Mouse (Mus musculus) embryonic facial prominence, embryonic 14.5 days (tissue): ENCODE data around the gene Adm2. TPM values are rescaled to one million over a fixed set of nuclear protein-coding genes. Genes with fewer than 3 reads are reported as not detected.
A peak's percentile ranks its signal among the peaks of the same experiment; 100 is the strongest.

ENCODE experiments used
- ATAC-seq: fragments of 200-750 bp; cut with Nextera tagmentation; 2 replicates; pipeline ENCODE4 v1.8.0; 2017; ENCODE audit warnings: low read depth, moderate number of reproducible peaks, moderate TSS enrichment
- DNase-seq: peaks from one replicate; pipeline ENCODE4 v3.0.0-alpha.2; 2015; ENCODE audit warnings: low spot score
- H3K27ac ChIP-seq: fragments of 300-500 bp; sonication (generic); replicated peaks from 2 replicates; pipeline ENCODE4 v1.5.1; 2014; ENCODE audit warnings: low read depth, mild to moderate bottlenecking, low read length, moderate library complexity
- H3K27me3 ChIP-seq: fragments of 300-500 bp; sonication (generic); replicated peaks from 2 replicates; pipeline ENCODE4 v1.6.1; 2014; ENCODE audit warnings: low read length; ENCODE audit not compliant: control insufficient read depth, insufficient read depth
- H3K36me3 ChIP-seq: fragments of 300-500 bp; sonication (generic); 2 replicates; pipeline ENCODE4 v1.6.1; 2014; ENCODE audit warnings: low read length, mixed read lengths; ENCODE audit not compliant: control insufficient read depth, insufficient read depth
- H3K4me1 ChIP-seq: fragments of 300-500 bp; sonication (generic); 2 replicates; pipeline ENCODE4 v1.6.1; 2014; ENCODE audit warnings: antibody characterized with exemption, low read length; ENCODE audit not compliant: control insufficient read depth, insufficient read depth
- H3K4me2 ChIP-seq: fragments of 300-500 bp; sonication (generic); 2 replicates; pipeline ENCODE4 v1.6.1; 2014; ENCODE audit warnings: low read depth, mild to moderate bottlenecking, low read length, moderate library complexity, mixed read lengths
- H3K4me3 ChIP-seq: fragments of 300-500 bp; sonication (generic); 2 replicates; pipeline ENCODE4 v1.5.1; 2014; ENCODE audit warnings: low read depth, mild to moderate bottlenecking, low read length
- H3K9ac ChIP-seq: fragments of 300-500 bp; sonication (generic); 2 replicates; pipeline ENCODE4 v1.6.1; 2014; ENCODE audit warnings: low read depth, mild to moderate bottlenecking, low read length, moderate library complexity, mixed read lengths
- H3K9me3 ChIP-seq: fragments of 300-500 bp; sonication (generic); 2 replicates; pipeline ENCODE4 v1.6.1; 2016; ENCODE audit warnings: low read length; ENCODE audit not compliant: control insufficient read depth
- WGBS: fragments of 180-500 bp; shearing (Covaris S2); extraction: QIAGEN DNeasy Blood & Tissue Kit; methylation state at CpG from one replicate; pipeline ENCODE4 v1.1.7; 2014; 5-methylcytosine and 5-hydroxymethylcytosine counted together
- polyA plus RNA-seq: library from polyadenylated mRNA; unstranded; fragments of >200 nt; fragmentation: Nextera tagmentation; extraction: Ambion mirVana; gene quantifications from 2 replicates; pipeline ENCODE4 v1.2.1, GENCODE M21; 2014

The Adm2 gene
- polyA plus RNA-seq, 1 experiment from 2014 or later: 0.21 TPM

DNA sequence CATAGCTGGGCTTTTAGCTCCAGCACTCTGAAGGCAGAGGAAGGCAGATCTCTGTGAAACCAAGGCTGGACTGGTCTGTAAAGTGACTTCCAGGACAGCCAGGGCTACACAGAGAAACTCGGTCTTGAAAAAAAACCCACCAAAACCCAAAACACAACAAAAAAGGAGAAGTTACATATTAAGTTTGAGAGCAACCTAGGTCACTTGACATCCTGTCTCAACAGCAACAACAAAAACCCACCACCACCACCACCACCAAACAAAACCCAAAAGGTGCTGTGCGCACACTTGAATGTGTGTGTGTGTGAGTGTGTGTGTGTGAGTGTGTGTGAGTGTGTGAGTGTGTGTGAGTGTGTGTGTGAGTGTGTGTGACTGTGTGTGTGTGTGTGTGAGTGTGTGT, 17.2 kb downstream of the Adm2 start:
- WGBS: 94% methylated on average over 2 of the region's 2 CpGs
- no peak for DNase-seq
- no peaks in the 10 kb centered on the region for H3K9me3 ChIP-seq
- no peaks in the 10 kb centered on the region for H3K36me3 ChIP-seq
- no peak overlapping the region for H3K4me3 ChIP-seq
- H3K4me1 ChIP-seq: no peaks in the 10 kb centered on the region
- ATAC-seq: no peak
- H3K27me3 ChIP-seq: no peaks in the 10 kb centered on the region
- H3K4me2 ChIP-seq: no peak overlapping the region
- H3K9ac ChIP-seq: no peak overlapping the region
- H3K27ac ChIP-seq: no peak overlapping the region

DNA sequence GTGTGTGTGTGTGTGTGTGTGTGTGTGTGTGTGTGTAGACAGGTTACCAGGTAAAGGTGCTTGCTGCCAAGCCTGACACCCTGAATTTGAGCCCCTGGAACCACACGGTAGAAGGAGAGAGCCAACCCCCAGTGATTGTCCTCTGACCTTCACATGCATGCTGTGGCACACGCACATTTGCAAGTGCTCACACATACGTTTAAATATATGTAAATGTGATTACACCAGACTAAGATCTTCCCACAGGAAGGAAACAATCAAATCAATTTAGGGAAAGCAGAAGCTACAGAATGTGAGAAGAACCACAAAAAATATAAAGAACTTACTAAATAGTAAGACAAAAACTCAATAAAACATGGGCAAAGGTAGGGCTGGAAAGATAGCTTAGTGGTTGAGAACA, 17.6 kb downstream of the Adm2 start:
- H3K9me3 ChIP-seq: no peaks in the 10 kb centered on the region
- 79% methylated on average over 3 of the region's 3 CpGs for WGBS
- H3K9ac ChIP-seq: no peak overlapping the region
- H3K27ac ChIP-seq: no peak overlapping the region
- H3K4me1 ChIP-seq: no peaks in the 10 kb centered on the region
- H3K36me3 ChIP-seq: no peaks in the 10 kb centered on the region
- H3K4me3 ChIP-seq: no peak overlapping the region
- no peak for ATAC-seq
- H3K4me2 ChIP-seq: no peak overlapping the region
- no peaks in the 10 kb centered on the region for H3K27me3 ChIP-seq
- DNase-seq: no peak

DNA sequence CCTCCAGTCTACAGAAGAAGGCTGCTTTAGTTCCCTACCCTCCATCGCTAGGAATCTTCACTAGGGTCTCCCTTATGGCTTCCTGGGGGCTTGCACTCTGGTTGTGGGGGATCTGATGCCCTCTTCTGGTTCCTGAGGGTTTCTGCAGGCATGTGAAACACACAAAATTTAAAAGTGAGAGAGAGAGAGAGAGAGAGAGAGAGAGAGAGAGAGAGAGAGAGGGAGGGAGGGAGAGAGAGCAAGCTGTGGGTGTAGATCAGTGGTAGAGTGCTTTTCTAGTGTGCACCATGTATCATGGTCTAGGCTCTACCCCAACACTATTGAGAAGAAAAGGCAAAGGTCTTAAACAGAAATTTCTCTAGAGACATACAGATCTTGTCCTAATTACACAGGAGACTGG, 19.2 kb downstream of the Adm2 start:
- Histone ChIP-seq H3K9me3 (no peaks in the 10 kb centered on the region), H3K9ac (no peak overlapping the region), H3K4me2 (no peak overlapping the region), H3K4me1 (no peaks in the 10 kb centered on the region), H3K27ac (no peak overlapping the region), H3K27me3 (no peaks in the 10 kb centered on the region), H3K4me3 (no peak overlapping the region), H3K36me3 (no peaks in the 10 kb centered on the region)
- 45% methylated on average over 1 of the region's 1 CpGs for WGBS
- DNase-seq (no peak), ATAC-seq (no peak)

DNA sequence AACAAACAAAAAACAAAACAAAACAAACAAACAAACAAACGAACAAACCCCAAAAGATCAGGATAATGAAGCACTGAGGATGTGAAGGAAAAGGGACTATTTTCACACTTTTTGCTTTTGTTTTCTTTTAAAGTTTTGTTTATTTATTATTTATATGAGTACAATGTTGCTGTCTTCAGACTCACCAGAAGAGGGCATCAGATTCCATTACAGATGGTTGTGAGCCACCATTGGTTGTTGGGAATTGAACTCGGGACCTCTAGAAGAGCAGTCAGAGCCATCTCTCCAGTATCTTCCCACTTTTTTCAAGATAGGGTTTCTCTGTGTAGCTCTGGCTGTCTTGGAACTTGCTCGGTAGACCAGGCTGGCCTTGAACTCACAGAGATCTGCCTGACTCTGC, 20.8 kb downstream of the Adm2 start:
- ATAC-seq (no peak), DNase-seq (no peak)
- H3K4me1 ChIP-seq: no peaks in the 10 kb centered on the region
- no peak overlapping the region for H3K27ac ChIP-seq
- H3K27me3 ChIP-seq: no peaks in the 10 kb centered on the region
- H3K9me3 ChIP-seq: no peaks in the 10 kb centered on the region
- WGBS: 87% methylated on average over 3 of the region's 3 CpGs
- H3K36me3 ChIP-seq: no peaks in the 10 kb centered on the region
- no peak overlapping the region for H3K9ac ChIP-seq
- H3K4me3 ChIP-seq: no peak overlapping the region
- H3K4me2 ChIP-seq: no peak overlapping the region

DNA sequence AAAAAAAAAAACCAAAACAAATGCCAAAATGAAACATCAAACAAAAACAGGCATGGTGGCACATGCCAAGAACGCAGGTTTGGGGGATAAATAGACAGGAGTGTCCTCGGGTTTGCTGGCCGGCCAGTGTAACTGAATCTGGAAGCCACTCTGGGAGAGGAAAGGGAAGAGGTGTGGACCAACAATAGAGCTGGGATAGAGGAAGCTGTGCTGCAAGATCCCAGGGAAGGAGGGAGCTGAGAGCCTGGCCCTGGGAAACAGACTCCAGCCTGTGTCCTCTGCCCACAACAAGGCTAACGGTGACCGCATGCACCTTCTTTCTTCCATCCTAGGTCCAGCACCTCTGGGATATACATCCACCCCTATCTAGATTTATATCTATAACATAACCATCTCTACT, 27.9 kb downstream of the Adm2 start:
- no peaks in the 10 kb centered on the region for H3K9me3 ChIP-seq
- H3K9ac ChIP-seq: no peak overlapping the region
- WGBS: 76% methylated on average over 5 of the region's 5 CpGs
- ATAC-seq (no peak), DNase-seq (no peak)
- H3K27me3 ChIP-seq: no peaks in the 10 kb centered on the region
- H3K4me3 ChIP-seq: no peak overlapping the region
- no peak overlapping the region for H3K4me2 ChIP-seq
- H3K36me3 ChIP-seq: peaks cover 44% of the 10 kb centered on the region
- peaks cover 10% of the 10 kb centered on the region for H3K4me1 ChIP-seq
- H3K27ac ChIP-seq: no peak overlapping the region

DNA sequence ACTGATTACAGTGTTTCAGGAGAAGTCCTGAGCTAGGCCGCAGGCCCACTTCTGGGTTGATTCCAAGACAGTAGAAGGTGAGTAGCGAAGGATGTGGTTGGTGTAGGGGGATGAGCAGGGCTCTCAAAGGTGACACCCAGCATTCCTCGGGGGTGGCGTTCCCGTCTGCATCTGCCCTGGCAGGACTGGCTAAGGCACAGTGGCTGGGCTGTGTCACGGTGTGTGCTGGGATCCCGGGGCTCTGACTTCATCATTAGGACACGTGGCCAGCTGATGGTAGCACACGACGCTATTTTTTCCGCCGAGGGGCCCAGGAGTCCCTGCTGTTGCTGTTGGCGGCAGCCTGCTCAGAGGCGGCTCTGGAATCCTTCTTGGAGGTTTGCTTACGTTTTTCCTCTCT, 28.8 kb downstream of the Adm2 start:
- no peak overlapping the region for H3K4me2 ChIP-seq
- 89% methylated on average over 13 of the region's 15 CpGs for WGBS
- no peak overlapping the region for H3K27ac ChIP-seq
- H3K27me3 ChIP-seq: no peaks in the 10 kb centered on the region
- no peak overlapping the region for H3K4me3 ChIP-seq
- H3K4me1 ChIP-seq: peaks cover 10% of the 10 kb centered on the region
- no peak overlapping the region for H3K9ac ChIP-seq
- H3K9me3 ChIP-seq: no peaks in the 10 kb centered on the region
- peaks cover 44% of the 10 kb centered on the region for H3K36me3 ChIP-seq
- DNase-seq: no peak
- ATAC-seq: no peak

DNA sequence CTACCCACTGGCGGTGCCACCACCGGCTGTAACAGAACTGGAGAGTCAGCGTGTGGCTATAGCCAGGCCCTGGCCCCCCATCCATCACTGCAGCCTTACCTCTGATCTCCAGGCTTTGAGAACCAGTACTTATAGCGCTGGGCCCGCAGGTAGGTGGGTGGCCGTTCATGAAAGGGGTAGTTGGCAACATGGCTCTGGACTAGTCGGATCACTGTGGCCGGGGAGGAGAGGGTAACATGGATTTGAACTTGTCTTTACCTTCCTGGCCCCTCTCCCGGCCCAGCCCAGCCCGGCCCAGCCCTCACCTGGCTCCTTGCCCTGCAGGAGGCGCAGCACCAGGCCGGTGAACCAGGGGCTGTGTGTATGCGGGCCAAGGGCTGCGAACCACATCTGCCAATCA, 29.5 kb downstream of the Adm2 start:
- Histone ChIP-seq H3K4me1 (peaks cover 13% of the 10 kb centered on the region), H3K36me3 (peaks cover 44% of the 10 kb centered on the region), H3K9me3 (no peaks in the 10 kb centered on the region), H3K9ac (no peak overlapping the region), H3K27ac (no peak overlapping the region), H3K27me3 (no peaks in the 10 kb centered on the region), H3K4me2 (no peak overlapping the region), H3K4me3 (no peak overlapping the region)
- ATAC-seq: no peak
- no peak for DNase-seq
- WGBS: 95% methylated on average over 14 of the region's 14 CpGs

DNA sequence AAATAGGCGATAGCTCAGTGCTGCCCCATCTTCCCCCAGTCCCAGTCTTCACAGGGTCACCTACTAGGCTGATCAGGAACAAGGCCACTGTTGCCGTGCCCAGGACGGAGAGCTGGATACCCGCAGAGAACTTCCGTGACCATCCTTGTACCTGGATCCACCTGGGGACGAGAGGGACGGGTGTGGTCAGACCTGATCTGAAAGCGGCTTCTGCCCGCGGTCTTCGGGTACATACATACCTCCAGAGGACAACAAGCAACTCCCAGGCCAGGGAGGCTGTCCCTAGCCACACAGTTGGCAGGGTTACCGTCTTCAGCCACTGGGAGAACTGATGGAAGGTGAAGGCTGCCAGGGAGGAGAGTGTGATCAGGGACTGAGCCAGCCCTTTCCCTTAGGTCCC, 30.3 kb downstream of the Adm2 start:
- ATAC-seq (no peak), DNase-seq (no peak)
- WGBS: 96% methylated on average over 12 of the region's 12 CpGs
- H3K27ac ChIP-seq: no peak overlapping the region
- H3K27me3 ChIP-seq: no peaks in the 10 kb centered on the region
- H3K4me3 ChIP-seq: no peak overlapping the region
- H3K9ac ChIP-seq: no peak overlapping the region
- H3K9me3 ChIP-seq: no peaks in the 10 kb centered on the region
- H3K4me2 ChIP-seq: no peak overlapping the region
- peaks cover 44% of the 10 kb centered on the region for H3K36me3 ChIP-seq
- H3K4me1 ChIP-seq: peaks cover 16% of the 10 kb centered on the region

DNA sequence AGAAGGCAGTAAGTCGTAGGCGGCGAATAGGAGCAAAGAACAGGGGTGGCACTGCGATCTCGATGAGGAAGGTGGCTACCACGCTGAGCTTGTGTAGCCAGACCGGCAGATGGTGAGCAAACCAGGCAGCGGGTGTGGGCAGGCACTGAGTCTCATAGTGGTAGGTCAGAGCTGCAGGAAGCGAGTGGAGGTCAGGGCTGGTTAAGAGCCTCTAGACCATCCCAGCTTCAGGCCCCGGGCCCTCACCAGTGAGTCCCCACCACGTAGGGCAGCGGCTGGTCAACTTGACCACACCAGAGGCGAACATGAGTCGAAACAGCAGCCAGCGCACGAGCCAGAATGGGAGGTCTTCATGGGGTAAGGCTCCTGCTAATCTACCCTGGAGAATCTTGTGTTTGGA, 31.3 kb downstream of the Adm2 start:
- H3K4me3 ChIP-seq: no peak overlapping the region

More for the DNA sequence above, 31.3 kb downstream of the Adm2 start:
- no peak for DNase-seq
- Histone ChIP-seq H3K36me3 (peaks cover 50% of the 10 kb centered on the region), H3K9ac (peak overlapping the region; percentile 90; the same call in 1 of the 2 replicates), H3K27me3 (no peaks in the 10 kb centered on the region), H3K4me2 (peak overlapping the region; percentile 86), H3K9me3 (no peaks in the 10 kb centered on the region), H3K27ac (no peak overlapping the region), H3K4me1 (peaks cover 16% of the 10 kb centered on the region)
- WGBS: 93% methylated on average over 16 of the region's 16 CpGs
- no peak for ATAC-seq
